Mouse (Mus musculus) olfactory bulb, adult 2 months (tissue): ENCODE data around the gene Lin28b. TPM values are rescaled to one million over a fixed set of nuclear protein-coding genes. Genes with fewer than 3 reads are reported as not detected.

Experiments used
- H3K27ac ChIP-seq: fragments of 200-500 bp; 2 replicates; pipeline ENCODE4 v1.5.1; 2012; ENCODE audit warnings: low read depth, low read length; ENCODE audit not compliant: insufficient read depth
- H3K4me1 ChIP-seq: fragments of 200-500 bp; 2 replicates; pipeline ENCODE4 v1.6.1; 2012; ENCODE audit warnings: low read length; ENCODE audit not compliant: control insufficient read depth, insufficient read depth
- H3K4me3 ChIP-seq: fragments of 200-500 bp; 2 replicates; pipeline ENCODE4 v1.5.1; 2012; ENCODE audit warnings: mild to moderate bottlenecking, low read depth, low read length, moderate library complexity; ENCODE audit not compliant: insufficient read depth
- CTCF ChIP-seq: fragments of 200-500 bp; IDR thresholded peaks from 2 replicates; pipeline ENCODE4 v1.5.1; 2012; ENCODE audit warnings: low read depth, mild to moderate bottlenecking, low read length, moderate library complexity; ENCODE audit not compliant: insufficient read depth
- POLR2A ChIP-seq: fragments of 200-500 bp; IDR thresholded peaks from 2 replicates; pipeline ENCODE4 v1.6.1; 2012; ENCODE audit warnings: mild to moderate bottlenecking, low read depth, low read length, moderate library complexity; ENCODE audit not compliant: insufficient read depth
- WGBS: fragments of 180-500 bp; shearing (Covaris S2); methylation state at CpG from one replicate; pipeline ENCODE4 v1.1.7; 2018; 5-methylcytosine and 5-hydroxymethylcytosine counted together
- polyA plus RNA-seq: library from polyadenylated mRNA; stranded (reverse); fragments of >200 nt; gene quantifications from 2 replicates; pipeline ENCODE4 v1.2.4, GENCODE M21; 2012; ENCODE audit warnings: low replicate concordance; ENCODE audit not compliant: missing spikeins, insufficient read depth, insufficient read length

Lin28b gene
- polyA plus RNA-seq, 1 experiment: not detected

- 87% methylated on average over 7 of the region's 7 CpGs for WGBS
Observed at GRCm38 (mm10) chr10:45339106-45339505, 147.1 kb downstream of the Lin28b start.

GRCm38 (mm10) chr10:45335434-45336422, 150.5 kb downstream of the Lin28b start, which contains the start of gene Bves:
Bves (plus strand) TSS chr10:45335772.
- H3K4me3 ChIP-seq: peak within 1 kb of the TSS; percentile 60
- WGBS: 2% methylated on average over 116 of the region's 116 CpGs
- no peak for TF ChIP-seq CTCF
- TF ChIP-seq POLR2A: no peak
- H3K27ac ChIP-seq: no peak within 1 kb of the TSS
- no peaks in the 10 kb centered on the region for H3K4me1 ChIP-seq

More at GRCm38 (mm10) chr10:45339106-45339505, 147.1 kb downstream of the Lin28b start:
- TF ChIP-seq POLR2A: no peak
- no peak for TF ChIP-seq CTCF
- no peak overlapping the region for H3K27ac ChIP-seq
- H3K4me1 ChIP-seq: no peaks in the 10 kb centered on the region
- H3K4me3 ChIP-seq: no peak overlapping the region

GRCm38 (mm10) chr10:45334925-45335324, 151.3 kb downstream of the Lin28b start:
- no peak overlapping the region for H3K27ac ChIP-seq
- TF ChIP-seq CTCF (no peak), POLR2A (no peak)
- no peaks in the 10 kb centered on the region for H3K4me1 ChIP-seq
- 31% methylated on average over 7 of the region's 7 CpGs for WGBS
- H3K4me3 ChIP-seq: no peak overlapping the region

- no peak overlapping the region for H3K27ac ChIP-seq
- H3K4me3 ChIP-seq: no peak overlapping the region
- 86% methylated on average over 7 of the region's 7 CpGs for WGBS
- H3K4me1 ChIP-seq: no peaks in the 10 kb centered on the region
- TF ChIP-seq CTCF (no peak), POLR2A (no peak)
Observed at GRCm38 (mm10) chr10:45328196-45329000, 157.8 kb downstream of the Lin28b start.

Other genes with a start within 250 kb of the Lin28b start
- not detected in 2 replicates for gene Bves, start 150.6 kb downstream of the Lin28b start, polyA plus RNA-seq
- gene Hace1, start 91.4 kb upstream of the Lin28b start, polyA plus RNA-seq: not detected in 2 replicates